Mouse (Mus musculus) heart, embryonic 11.5 days (tissue): ENCODE measurements around the gene Gng7. TPM values are rescaled to one million over a fixed set of nuclear protein-coding genes. Genes with fewer than 3 reads are reported as not detected.

Experiments used
- ATAC-seq: fragments of 200-750 bp; cut with Nextera tagmentation; replicated peaks from 2 replicates; pipeline ENCODE4 v1.8.0; 2017; ENCODE audit warnings: moderate library complexity; ENCODE audit not compliant: insufficient number of reproducible peaks, low FRiP score, low TSS enrichment
- H3K27ac ChIP-seq: fragments of 300-500 bp; sonication (generic); 2 replicates; pipeline ENCODE4 v1.5.1; 2014; ENCODE audit warnings: mild to moderate bottlenecking, low read depth, low read length
- H3K27me3 ChIP-seq: fragments of 300-500 bp; sonication (generic); 2 replicates; pipeline ENCODE4 v1.6.1; 2014; ENCODE audit warnings: mild to moderate bottlenecking, low read length, mixed read lengths; ENCODE audit not compliant: control insufficient read depth, insufficient read depth
- H3K36me3 ChIP-seq: fragments of 300-500 bp; sonication (generic); 2 replicates; pipeline ENCODE4 v1.6.1; 2014; ENCODE audit warnings: mild to moderate bottlenecking, low read length, moderate library complexity, mixed read lengths; ENCODE audit not compliant: control insufficient read depth, insufficient read depth
- H3K4me1 ChIP-seq: fragments of 300-500 bp; sonication (generic); 2 replicates; pipeline ENCODE4 v1.6.1; 2014; ENCODE audit warnings: low read length; ENCODE audit not compliant: control insufficient read depth, insufficient read depth
- H3K4me2 ChIP-seq: fragments of 300-500 bp; sonication (generic); 2 replicates; pipeline ENCODE4 v1.6.1; 2014; ENCODE audit warnings: mild to moderate bottlenecking, moderate library complexity
- H3K4me3 ChIP-seq: fragments of 300-500 bp; sonication (generic); 2 replicates; pipeline ENCODE4 v1.5.1; 2014; ENCODE audit warnings: low read depth, low read length
- H3K9ac ChIP-seq: fragments of 300-500 bp; sonication (generic); 2 replicates; pipeline ENCODE4 v1.6.1; 2014; ENCODE audit warnings: mild to moderate bottlenecking, low read depth, low read length, moderate library complexity
- H3K9me3 ChIP-seq: fragments of 300-500 bp; sonication (generic); replicated peaks from 2 replicates; pipeline ENCODE4 v1.6.1; 2016; ENCODE audit warnings: low read length; ENCODE audit not compliant: control insufficient read depth
- WGBS: fragments of 180-500 bp; shearing (Covaris S2); extraction: QIAGEN DNeasy Blood & Tissue Kit; methylation state at CpG from one replicate; pipeline ENCODE4 v1.1.7; 2014; ENCODE audit not compliant: insufficient replicate concordance; 5-methylcytosine and 5-hydroxymethylcytosine counted together
- polyA plus RNA-seq: library from polyadenylated mRNA; unstranded; fragments of >200 nt; fragmentation: Nextera tagmentation; extraction: Ambion mirVana; gene quantifications from 2 replicates; pipeline ENCODE4 v1.2.1, GENCODE M21; 2014

Gene Gng7
- polyA plus RNA-seq, 1 experiment from 2014 or later = 1.4 TPM

DNA sequence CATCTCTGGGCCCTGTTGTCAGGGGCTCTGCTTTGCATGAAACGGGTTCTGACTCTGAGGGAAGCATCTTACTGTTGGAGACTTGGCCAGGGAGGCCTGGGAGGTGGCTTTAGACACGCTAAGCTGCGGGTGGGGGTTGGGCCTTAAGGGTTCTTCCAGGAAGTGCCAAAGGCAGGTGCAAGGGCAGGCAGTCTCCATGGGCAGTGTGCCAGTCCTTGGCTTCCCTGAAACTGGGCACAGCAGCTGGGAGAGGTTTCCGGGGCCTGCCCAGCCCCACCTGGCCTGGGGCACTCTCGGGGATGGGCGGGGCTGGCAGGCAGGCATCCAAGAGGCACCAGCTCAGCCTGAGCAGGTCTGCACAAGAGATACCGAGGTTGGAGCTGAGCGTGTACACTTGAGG is 77.1 kb downstream of the Gng7 start:
- ATAC-seq = no peak
- peak overlapping the region; percentile 14; the same call in 1 of the 2 replicates for H3K4me2 ChIP-seq
- H3K27me3 ChIP-seq = peaks cover 11% of the 10 kb centered on the region
- no peaks in the 10 kb centered on the region for H3K9me3 ChIP-seq
- peaks cover 77% of the 10 kb centered on the region for H3K4me1 ChIP-seq
- H3K27ac ChIP-seq = no peak overlapping the region
- peak overlapping the region; percentile 39; the same call in 1 of the 2 replicates for H3K9ac ChIP-seq
- H3K36me3 ChIP-seq = no peaks in the 10 kb centered on the region
- WGBS = 29% methylated on average over 8 of the region's 8 CpGs
- no peak overlapping the region for H3K4me3 ChIP-seq

DNA sequence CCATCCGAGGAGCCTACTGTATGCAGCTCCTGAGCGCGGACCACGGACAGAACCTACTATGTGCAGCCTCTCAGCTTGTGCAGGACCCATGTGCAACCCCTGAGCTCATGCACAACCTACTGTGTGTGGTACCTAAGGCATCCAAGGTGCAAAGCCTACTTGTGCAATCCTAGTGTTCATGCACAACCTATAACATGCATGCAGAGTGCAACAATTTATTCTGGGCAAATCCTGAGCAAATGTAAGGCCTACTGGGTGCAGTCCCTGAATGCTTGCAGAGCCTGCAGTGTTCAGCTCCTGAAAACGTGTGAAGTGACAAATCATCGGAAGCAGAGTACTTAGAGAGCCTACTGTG is 78.0 kb downstream of the Gng7 start:
- Histone ChIP-seq H3K4me2 (peak overlapping the region; percentile 81), H3K27me3 (peaks cover 15% of the 10 kb centered on the region), H3K27ac (peak overlapping the region; percentile 59), H3K9me3 (no peaks in the 10 kb centered on the region), H3K9ac (peak overlapping the region; percentile 80; the same call in 1 of the 2 replicates), H3K4me3 (peak overlapping the region; percentile 49; the same call in 1 of the 2 replicates), H3K4me1 (peaks cover 85% of the 10 kb centered on the region), H3K36me3 (no peaks in the 10 kb centered on the region)
- ATAC-seq = no peak
- WGBS = 10% methylated on average over 6 of the region's 6 CpGs

DNA sequence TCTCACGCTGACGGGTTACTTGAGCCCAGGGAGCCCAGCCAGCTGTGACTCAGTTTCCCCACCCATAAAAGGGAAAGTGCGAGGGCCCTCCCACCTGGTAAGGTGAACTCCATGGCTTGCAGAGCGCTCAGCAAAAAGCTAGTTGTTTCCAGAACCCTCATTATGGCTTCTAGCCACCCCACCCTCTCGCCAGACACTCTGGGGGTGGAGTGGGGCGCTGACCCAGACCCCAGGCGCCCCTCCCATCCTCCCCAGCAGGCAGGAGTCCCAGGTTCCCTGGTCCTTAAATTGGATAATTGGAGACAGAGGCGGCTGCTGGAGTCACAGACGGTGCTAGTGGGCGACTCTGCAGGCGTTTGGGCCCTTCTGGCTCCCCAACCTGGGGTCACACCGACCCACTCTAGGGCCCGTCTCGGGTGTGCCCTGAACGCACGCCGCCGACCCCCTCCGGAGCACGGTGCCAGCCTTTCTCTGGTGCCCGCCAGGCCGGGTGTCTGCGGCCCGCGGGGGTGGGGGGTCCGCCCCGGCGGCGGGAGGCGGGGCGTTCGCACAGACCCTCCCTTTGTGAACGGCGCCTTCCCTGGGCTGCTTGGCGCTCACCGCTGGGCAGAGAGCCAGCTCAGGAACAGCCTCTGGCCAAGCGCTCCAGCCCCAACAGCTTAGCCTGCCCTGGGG is 78.5 kb downstream of the Gng7 start:
- WGBS = 2% methylated on average over 36 of the region's 37 CpGs

DNA sequence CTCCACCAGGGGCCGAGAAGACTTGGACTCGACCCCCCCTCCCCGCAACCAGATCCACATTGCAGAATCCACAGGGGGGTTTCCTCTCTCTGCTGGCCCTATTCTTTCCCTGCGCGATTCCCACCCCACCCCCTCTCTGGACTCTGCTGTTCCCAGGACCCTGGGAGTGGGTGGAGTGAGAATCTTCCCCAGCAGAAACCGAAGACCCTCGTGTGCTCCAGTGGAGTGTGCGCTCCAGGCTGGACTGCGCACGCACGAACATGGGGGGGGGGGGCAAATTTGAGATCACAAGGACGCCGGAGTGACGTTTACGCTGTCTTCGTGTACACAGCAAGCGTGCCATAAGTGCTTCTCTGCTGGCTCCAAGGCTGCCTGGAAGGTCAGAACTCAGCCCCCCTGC is 79.0 kb downstream of the Gng7 start:
- Histone ChIP-seq H3K9me3 (no peaks in the 10 kb centered on the region), H3K4me3 (peak overlapping the region; percentile 49), H3K27me3 (peaks cover 23% of the 10 kb centered on the region), H3K36me3 (no peaks in the 10 kb centered on the region), H3K4me2 (peak overlapping the region; percentile 81), H3K4me1 (peaks cover 86% of the 10 kb centered on the region), H3K9ac (peak overlapping the region; percentile 80; the same call in 1 of the 2 replicates), H3K27ac (no peak overlapping the region)
- ATAC-seq = no peak
- 8% methylated on average over 17 of the region's 17 CpGs for WGBS

More for the DNA sequence above, 78.5 kb downstream of the Gng7 start:
- ATAC-seq = peak; percentile 32; the same call in 1 of the 2 replicates
- Histone ChIP-seq H3K9me3 (no peaks in the 10 kb centered on the region), H3K36me3 (no peaks in the 10 kb centered on the region), H3K4me2 (peak overlapping the region; percentile 81), H3K4me1 (peaks cover 86% of the 10 kb centered on the region), H3K9ac (peak overlapping the region; percentile 80), H3K4me3 (peak overlapping the region; percentile 49), H3K27me3 (peaks cover 20% of the 10 kb centered on the region), H3K27ac (peak overlapping the region; percentile 59)

DNA sequence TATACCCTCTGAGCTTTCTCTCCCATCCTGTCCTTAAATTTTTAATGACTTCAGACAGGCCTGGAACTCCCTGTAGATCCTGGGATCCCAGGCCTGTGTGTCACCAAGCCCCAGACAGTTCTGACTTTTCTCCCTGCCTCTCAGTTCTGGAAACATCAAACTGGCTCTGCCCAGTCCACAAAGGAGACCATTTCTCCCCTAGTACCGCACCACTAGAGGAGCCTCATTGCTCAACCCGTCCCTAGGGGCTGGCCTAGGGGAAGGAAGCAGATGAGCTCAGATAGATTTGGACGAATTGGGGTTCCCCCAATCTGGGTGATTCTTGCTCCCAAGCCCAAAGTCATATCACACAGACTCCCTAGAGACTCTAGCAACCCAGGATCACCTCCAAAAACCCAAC is 79.5 kb downstream of the Gng7 start:
- 22% methylated on average over 3 of the region's 3 CpGs for WGBS
- Histone ChIP-seq H3K4me3 (no peak overlapping the region), H3K27me3 (peaks cover 23% of the 10 kb centered on the region), H3K27ac (no peak overlapping the region), H3K4me1 (peaks cover 86% of the 10 kb centered on the region), H3K9me3 (no peaks in the 10 kb centered on the region), H3K36me3 (no peaks in the 10 kb centered on the region), H3K4me2 (no peak overlapping the region; the same call in 1 of the 2 replicates), H3K9ac (no peak overlapping the region)
- no peak for ATAC-seq

DNA sequence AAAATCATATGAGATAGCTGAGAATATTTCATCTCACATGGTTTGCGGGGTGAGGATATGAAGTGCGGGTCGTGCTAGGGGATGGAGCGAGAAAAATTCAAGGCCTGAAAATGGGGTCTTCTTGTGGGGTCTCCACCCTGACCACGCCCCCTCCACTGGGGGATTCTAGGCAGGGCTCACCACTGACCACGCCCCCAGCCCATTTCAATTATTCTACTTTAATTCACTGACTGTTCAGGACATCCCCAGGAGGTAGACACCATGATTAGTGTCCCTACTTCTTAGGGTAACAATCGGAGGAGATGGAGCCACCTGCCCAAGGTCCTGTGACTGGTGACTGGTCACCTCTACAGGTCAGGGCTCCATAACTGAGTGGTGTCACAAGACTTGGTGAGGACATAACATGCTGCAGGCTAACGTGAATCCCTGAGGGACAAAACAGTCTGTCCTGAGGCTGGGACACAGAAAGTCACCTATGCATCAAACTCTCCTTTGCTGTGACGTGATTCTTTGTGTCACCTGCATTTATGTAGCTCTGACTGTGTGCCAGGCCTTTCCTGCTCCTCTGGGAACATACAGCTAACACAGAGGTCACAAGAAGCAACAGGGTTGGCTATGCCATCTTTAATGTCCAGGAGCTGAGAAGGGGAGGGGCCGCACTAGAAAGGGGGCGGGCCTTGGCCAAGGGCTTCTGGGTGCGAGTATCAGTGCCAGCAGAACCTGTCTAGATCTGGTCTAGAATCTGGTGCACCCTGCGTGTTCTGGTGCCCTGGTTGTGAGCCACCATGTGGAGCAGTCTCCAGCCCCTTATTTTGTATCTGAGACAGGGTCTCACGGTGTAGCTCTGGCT is 80.4 kb downstream of the Gng7 start:
- H3K9ac ChIP-seq = no peak overlapping the region
- H3K27ac ChIP-seq = no peak overlapping the region
- H3K4me3 ChIP-seq = no peak overlapping the region
- no peak for ATAC-seq
- H3K9me3 ChIP-seq = no peaks in the 10 kb centered on the region
- H3K4me1 ChIP-seq = peaks cover 80% of the 10 kb centered on the region
- peak overlapping the region; percentile 90; the same call in 1 of the 2 replicates for H3K4me2 ChIP-seq
- H3K27me3 ChIP-seq = peaks cover 23% of the 10 kb centered on the region
- H3K36me3 ChIP-seq = no peaks in the 10 kb centered on the region
- 40% methylated on average over 14 of the region's 14 CpGs for WGBS

DNA sequence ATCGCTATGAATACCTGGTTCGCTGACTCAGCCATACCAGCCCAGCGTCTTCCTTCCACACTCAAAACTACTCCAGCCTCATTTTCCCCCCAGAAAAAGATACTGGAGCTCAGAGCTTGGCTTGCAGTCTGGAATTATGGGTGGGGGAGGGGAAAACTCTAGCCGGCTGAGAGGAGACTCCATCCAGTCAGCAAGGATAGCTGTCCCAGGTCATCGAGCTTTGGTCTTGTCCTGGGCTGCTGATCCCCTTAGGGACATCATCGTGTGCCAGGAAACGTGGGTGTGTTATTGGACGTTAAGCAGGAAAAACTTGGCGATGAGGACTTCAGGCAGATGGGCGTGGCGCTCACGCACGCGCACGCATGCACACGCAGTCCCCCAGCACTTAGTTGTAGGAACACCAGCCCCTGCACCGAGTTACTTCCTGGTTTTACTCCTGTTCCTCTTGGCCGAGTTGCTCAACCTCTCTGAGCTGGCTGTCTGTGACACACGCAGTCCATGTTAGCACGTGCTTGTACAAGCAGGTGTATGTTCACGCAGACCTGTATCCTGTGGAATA is 81.2 kb downstream of the Gng7 start:
- H3K27me3 ChIP-seq = peaks cover 23% of the 10 kb centered on the region
- H3K9ac ChIP-seq = peak overlapping the region; percentile 47; the same call in 1 of the 2 replicates
- H3K36me3 ChIP-seq = no peaks in the 10 kb centered on the region
- peaks cover 75% of the 10 kb centered on the region for H3K4me1 ChIP-seq
- peak overlapping the region; percentile 90 for H3K4me2 ChIP-seq
- H3K27ac ChIP-seq = no peak overlapping the region
- H3K9me3 ChIP-seq = no peaks in the 10 kb centered on the region
- whole genome bisulfite sequencing = 3% methylated on average over 21 of the region's 21 CpGs
- peak overlapping the region; percentile 77; the same call in 1 of the 2 replicates for H3K4me3 ChIP-seq
- no peak for ATAC-seq

DNA sequence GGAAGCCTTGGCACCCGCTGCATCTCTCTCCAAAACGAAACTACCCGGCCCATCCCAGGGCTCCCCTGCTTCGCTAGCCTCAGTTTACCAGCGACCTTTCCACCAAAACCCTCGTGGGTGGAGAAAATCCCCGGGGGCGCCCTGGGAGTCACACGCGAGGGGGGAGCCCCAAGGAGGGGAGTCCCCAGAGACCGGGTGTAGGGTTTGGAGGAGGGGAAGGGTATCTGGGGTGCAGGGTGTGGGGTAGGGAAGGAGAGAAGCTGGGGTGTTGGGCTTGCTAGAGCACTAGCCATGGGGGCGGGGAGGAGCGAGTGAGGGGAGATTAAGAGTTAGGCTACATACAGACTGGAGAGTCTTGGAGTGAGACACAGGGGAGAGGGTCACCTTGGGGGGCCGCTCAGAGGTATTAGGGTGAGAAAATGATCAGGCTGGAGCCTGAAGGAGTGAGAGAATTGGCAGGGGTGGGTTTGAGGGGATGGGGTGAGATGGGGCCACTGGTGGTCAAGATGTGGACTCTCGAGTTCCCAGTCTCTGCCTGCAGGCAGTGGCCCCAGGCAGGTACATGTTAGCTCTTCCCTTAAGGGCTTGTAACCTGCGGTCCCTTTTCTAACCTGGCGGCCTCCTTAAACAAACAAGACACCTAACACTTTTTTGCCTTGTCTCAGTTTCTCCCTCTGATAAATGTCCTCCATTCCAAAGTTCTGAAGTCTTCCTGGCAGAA is 81.9 kb downstream of the Gng7 start:
- Histone ChIP-seq H3K27ac (no peak overlapping the region; the same call in 1 of the 2 replicates), H3K4me2 (peak overlapping the region; percentile 90), H3K36me3 (no peaks in the 10 kb centered on the region), H3K4me3 (peak overlapping the region; percentile 77), H3K4me1 (peaks cover 69% of the 10 kb centered on the region), H3K9me3 (no peaks in the 10 kb centered on the region), H3K9ac (peak overlapping the region; percentile 69), H3K27me3 (peaks cover 21% of the 10 kb centered on the region)
- 2% methylated on average over 17 of the region's 17 CpGs for whole genome bisulfite sequencing
- ATAC-seq = no peak
